Mouse (Mus musculus) neural tube, embryonic 12.5 days (tissue): ENCODE measurements at regions not wholly inside any gene's neighbourhood (a gene's known extent, or its start where the extent isn't known, plus 50 kb on each side); places are given as distances from the start of the nearest gene placed in this dataset.

ENCODE experiments used
- ATAC-seq: fragments of 200-750 bp; cut with Nextera tagmentation; 2 replicates; pipeline ENCODE4 v1.8.0; 2017; ENCODE audit warnings: low read depth, mild to moderate bottlenecking, moderate TSS enrichment, moderate library complexity; ENCODE audit not compliant: low FRiP score
- H3K27ac ChIP-seq: fragments of 300-500 bp; sonication (generic); 2 replicates; pipeline ENCODE4 v1.5.1; 2016
- H3K27me3 ChIP-seq: fragments of 300-500 bp; sonication (generic); replicated peaks from 2 replicates; pipeline ENCODE4 v1.6.1; 2016; ENCODE audit warnings: mild to moderate bottlenecking
- H3K36me3 ChIP-seq: fragments of 300-500 bp; sonication (generic); 2 replicates; pipeline ENCODE4 v1.6.1; 2016; ENCODE audit warnings: mild to moderate bottlenecking
- H3K4me1 ChIP-seq: fragments of 300-500 bp; sonication (generic); 2 replicates; pipeline ENCODE4 v1.6.1; 2016
- H3K4me2 ChIP-seq: fragments of 300-500 bp; sonication (generic); replicated peaks from 2 replicates; pipeline ENCODE4 v1.6.1; 2016; ENCODE audit warnings: mild to moderate bottlenecking
- H3K4me3 ChIP-seq: fragments of 300-500 bp; sonication (generic); 2 replicates; pipeline ENCODE4 v1.5.1; 2016
- H3K9ac ChIP-seq: fragments of 300-500 bp; sonication (generic); 2 replicates; pipeline ENCODE4 v1.6.1; 2016; ENCODE audit warnings: mild to moderate bottlenecking
- H3K9me3 ChIP-seq: fragments of 300-500 bp; sonication (generic); 2 replicates; pipeline ENCODE4 v1.6.1; 2016; ENCODE audit warnings: mild to moderate bottlenecking
- WGBS: fragments of 180-500 bp; shearing (Covaris S2); methylation state at CpG from one replicate; pipeline ENCODE4 v1.1.7; 2016; 5-methylcytosine and 5-hydroxymethylcytosine counted together

DNA sequence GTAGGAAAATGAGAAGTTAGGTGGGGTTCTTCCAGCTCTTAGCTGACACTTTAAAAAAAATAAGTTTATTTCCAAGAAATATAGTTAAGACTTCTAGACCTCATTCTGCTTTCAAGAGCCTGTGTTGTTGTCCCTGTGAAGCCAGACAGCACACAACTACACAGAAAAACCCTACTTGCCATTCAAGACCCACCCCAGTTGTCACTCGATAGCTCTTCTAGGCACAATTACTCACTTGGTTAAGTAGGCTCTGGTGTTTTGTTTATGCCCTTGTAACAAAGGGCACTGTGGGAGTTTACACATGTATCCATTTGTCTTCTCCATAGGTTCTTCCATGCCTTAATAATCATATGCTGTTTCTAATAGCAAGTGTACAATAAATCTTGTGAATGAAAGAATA is 66.5 kb upstream of the Akirin2 start:
- Histone ChIP-seq H3K27me3 (no peaks in the 10 kb centered on the region), H3K36me3 (no peaks in the 10 kb centered on the region), H3K4me2 (no peak overlapping the region), H3K9ac (no peak overlapping the region), H3K4me3 (no peak overlapping the region), H3K4me1 (no peaks in the 10 kb centered on the region), H3K27ac (no peak overlapping the region), H3K9me3 (no peaks in the 10 kb centered on the region)
- ATAC-seq = no peak
- WGBS = 69% methylated on average over 1 of the region's 1 CpGs

DNA sequence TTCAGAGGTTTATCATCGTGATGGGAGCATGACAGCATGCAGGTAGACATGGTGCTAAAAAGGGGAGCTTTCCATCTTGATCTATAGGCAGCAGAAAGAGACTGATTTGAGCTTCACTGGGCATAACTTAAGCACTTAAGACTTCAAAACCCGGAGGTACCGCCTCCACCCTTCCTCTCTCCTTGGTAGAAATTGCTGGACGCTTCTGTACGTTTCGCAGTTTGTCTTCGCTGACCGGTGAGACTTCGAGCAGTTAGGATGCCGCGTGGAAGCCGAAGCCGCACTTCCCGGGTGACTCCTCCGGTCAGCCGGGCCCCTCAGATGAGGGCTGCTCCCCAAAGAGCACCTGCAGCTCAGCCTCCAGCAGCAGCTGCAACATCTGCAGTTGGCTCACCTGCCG is 65.2 kb upstream of the Akirin2 start:
- no peaks in the 10 kb centered on the region for H3K27me3 ChIP-seq
- ATAC-seq = no peak
- no peak overlapping the region for H3K4me2 ChIP-seq
- no peaks in the 10 kb centered on the region for H3K36me3 ChIP-seq
- no peak overlapping the region for H3K9ac ChIP-seq
- no peak overlapping the region for H3K4me3 ChIP-seq
- WGBS = 86% methylated on average over 17 of the region's 17 CpGs
- H3K4me1 ChIP-seq = no peaks in the 10 kb centered on the region
- H3K9me3 ChIP-seq = no peaks in the 10 kb centered on the region
- no peak overlapping the region for H3K27ac ChIP-seq

DNA sequence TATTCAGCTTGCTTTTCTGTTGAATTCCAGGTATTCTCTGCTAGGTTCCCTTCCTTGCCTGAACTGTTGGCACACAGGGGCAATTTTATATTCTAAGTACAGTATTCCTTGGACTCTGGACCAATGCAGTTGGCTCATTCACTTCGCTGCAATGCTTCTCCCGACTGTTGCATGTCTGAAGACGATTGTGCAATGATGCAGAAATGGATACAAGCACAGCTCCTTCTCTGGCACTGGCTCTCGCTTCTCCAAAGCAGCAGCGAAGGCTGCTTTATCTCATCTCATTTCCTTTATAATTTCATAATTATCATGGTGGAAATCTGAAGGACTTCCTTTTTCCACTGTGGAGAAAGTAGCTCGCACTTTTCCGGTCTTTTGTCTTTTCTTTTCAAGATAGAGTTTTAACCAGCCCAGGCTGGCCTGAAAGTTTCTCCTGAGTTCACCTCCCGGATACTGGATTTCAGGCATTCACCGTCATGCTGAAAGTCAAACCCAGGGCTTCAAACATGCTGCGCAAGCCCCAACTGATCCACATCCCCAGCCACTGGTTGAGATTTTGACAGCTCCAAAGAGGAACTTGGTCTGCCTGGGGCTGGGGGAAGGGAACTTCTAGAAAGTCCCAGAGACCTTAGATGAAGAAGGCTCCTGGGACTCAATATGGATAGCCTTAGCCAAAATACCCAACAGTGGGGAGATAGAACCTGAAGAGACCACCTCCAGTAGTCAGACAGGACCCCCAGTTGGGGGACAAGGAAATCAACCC is 55.6 kb upstream of the Akirin2 start:
- 91% methylated on average over 10 of the region's 10 CpGs for WGBS
- Histone ChIP-seq H3K9me3 (no peaks in the 10 kb centered on the region), H3K36me3 (no peaks in the 10 kb centered on the region), H3K4me3 (no peak overlapping the region), H3K4me1 (no peaks in the 10 kb centered on the region), H3K27me3 (no peaks in the 10 kb centered on the region), H3K27ac (no peak overlapping the region), H3K4me2 (no peak overlapping the region), H3K9ac (no peak overlapping the region)
- no peak for ATAC-seq

DNA sequence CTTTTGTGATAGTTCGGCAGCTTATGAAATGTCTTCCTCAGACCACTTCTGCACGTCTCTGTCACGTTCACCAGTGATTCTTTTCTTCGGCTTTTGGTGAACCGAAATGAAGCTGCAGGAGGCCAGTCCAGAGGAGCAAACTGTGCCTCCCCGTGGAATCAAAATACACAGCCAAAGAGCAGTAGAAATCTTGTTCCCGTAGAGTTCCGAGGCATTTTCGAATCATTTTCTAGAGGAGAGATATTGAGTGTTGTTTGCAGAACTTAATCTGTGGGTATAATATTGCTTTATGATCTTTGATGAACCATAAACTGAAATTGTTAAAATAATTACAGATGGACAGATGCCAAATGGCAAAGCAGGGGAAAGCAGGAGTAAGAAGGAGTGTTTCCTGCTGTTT is 52.4 kb upstream of the Akirin2 start:
- WGBS = 90% methylated on average over 9 of the region's 9 CpGs
- no peak for ATAC-seq

DNA sequence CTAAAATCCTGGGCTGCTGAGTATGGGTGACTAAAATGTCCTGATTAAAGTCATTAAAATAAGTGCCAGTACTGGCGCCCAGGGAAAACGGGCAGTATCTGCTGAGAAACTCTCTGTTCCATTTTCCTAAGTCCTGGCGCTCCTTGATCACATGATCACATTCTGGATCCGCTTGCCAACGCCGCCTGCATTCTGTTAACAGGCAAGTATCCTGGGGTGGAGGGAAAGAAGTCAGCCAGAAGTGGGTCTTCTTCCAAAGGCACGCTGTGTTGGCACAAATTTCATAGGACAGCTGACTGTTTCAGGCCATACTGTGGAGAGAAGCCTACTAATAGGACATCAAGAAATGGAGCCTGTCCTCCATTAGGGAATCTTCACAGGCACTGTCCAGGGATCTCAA is 52.0 kb upstream of the Akirin2 start:
- Histone ChIP-seq H3K4me3 (no peak overlapping the region), H3K9ac (no peak overlapping the region), H3K27ac (no peak overlapping the region), H3K4me2 (no peak overlapping the region), H3K9me3 (no peaks in the 10 kb centered on the region), H3K27me3 (no peaks in the 10 kb centered on the region), H3K36me3 (no peaks in the 10 kb centered on the region), H3K4me1 (no peaks in the 10 kb centered on the region)
- no peak for ATAC-seq
- 91% methylated on average over 7 of the region's 7 CpGs for WGBS

More for the DNA sequence above, 52.4 kb upstream of the Akirin2 start:
- Histone ChIP-seq H3K4me2 (no peak overlapping the region), H3K4me1 (no peaks in the 10 kb centered on the region), H3K9ac (no peak overlapping the region), H3K4me3 (no peak overlapping the region), H3K36me3 (no peaks in the 10 kb centered on the region), H3K9me3 (no peaks in the 10 kb centered on the region), H3K27me3 (no peaks in the 10 kb centered on the region), H3K27ac (no peak overlapping the region)

DNA sequence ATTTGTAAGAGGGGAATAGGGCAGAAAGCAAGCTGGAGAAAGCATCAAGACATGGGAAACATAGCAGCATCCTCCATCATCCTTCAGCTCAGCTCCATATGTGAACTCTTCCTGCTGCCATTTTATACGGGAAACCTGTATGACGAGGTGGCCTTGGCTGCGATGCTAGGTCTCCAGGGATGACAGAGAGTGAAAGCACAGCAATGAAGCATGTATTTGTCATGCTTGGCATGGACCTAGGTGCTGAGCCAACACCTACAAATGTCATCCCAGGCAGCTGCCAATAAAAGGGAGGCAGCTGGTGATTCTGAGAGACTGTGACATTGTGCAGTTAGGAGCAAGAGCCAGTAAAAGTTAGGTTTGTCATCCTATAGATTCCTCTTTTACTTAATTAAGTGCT is 51.0 kb upstream of the Akirin2 start:
- H3K4me2 ChIP-seq = no peak overlapping the region
- no peak for ATAC-seq
- WGBS = 92% methylated on average over 3 of the region's 3 CpGs

More for the DNA sequence above, 51.0 kb upstream of the Akirin2 start:
- Histone ChIP-seq H3K9me3 (no peaks in the 10 kb centered on the region), H3K4me1 (no peaks in the 10 kb centered on the region), H3K9ac (no peak overlapping the region), H3K27ac (no peak overlapping the region), H3K36me3 (no peaks in the 10 kb centered on the region), H3K27me3 (no peaks in the 10 kb centered on the region), H3K4me3 (no peak overlapping the region)
